Mouse (Mus musculus): ENCODE results near the gene Ube2h.

The Ube2h gene

DNA sequence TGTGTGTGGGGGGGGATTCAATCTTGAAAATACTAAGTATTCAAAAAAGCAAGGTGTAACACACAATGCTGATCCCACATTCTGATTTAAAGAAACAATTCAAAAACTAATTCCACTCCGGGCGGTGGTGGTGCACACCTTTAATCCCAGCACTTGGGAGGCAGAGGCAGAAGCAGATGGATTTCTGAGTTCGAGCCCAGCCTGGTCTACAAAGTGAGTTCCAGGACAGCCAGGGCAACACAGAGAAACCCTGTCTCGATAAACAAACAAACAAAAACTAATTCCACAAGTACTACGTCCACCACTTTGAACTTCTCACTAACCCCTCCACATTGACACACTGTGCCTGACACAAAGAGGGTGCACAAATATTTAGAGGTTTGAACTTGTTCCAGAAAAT lies 4.7 kb downstream of the Ube2h start:
- no peak for DNase-seq (ENCODE audit: low spot score)

DNA sequence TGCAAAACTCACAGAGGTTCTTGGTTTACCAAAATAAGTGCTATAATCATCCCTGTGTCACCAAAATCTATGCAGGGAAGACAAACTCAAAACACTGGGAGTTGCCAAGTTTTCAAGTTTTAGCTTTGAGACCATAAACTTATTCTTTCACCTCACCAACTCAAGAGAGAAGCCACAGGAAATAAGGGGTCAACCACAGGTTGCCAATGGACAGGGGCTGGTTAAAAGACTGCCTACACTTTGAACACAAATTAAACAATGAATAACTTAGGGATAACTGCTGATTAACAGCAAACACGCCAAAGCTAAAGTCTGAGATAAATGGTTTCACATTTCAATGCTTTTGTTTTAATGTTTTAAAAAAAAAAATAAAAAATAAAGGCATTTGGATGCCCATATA lies 5.2 kb downstream of the Ube2h start:
- DNase-seq (ENCODE audit: low spot score): no peak

DNA sequence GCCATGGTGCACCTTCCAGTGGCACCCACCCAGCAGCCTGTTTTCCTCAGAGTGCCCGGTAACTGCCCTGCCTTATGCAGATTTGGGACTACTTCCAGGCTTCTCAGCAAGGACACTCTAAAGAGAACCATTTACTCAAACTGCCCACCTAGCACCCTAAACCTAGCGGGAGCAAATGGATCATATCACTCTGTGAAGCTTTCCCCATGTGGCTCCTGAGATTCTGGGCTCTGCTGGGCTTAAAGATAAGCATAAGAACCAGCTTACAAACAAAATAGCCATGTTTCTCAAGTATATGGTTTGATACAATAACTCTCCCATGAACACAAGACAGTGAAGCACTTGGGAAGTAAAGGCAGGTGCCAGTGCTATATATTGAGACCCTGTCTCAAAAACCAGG lies 11.8 kb downstream of the Ube2h start:
- DNase-seq (ENCODE audit: low spot score): no peak

DNA sequence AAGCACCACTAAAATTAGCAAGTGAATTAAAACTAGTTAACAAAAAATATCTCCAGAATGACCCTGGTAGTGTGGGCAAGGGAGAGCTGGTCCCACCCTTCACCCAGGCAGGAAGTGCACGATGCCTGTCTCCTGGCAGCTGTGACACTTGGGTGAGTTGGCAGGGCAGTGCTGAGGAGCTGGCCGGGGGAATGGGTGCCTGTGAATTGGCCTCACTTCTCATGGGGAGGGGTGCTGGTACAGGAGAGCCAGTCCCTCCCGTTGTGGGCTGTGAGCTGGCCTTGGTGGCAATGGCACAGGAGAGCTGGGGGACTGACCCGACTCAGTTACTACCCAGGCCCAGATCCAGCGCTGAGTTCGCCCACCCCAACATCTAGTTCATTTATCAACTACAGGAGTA lies 16.4 kb downstream of the Ube2h start:
- DNase-seq (ENCODE audit: low spot score): peak; percentile 13

DNA sequence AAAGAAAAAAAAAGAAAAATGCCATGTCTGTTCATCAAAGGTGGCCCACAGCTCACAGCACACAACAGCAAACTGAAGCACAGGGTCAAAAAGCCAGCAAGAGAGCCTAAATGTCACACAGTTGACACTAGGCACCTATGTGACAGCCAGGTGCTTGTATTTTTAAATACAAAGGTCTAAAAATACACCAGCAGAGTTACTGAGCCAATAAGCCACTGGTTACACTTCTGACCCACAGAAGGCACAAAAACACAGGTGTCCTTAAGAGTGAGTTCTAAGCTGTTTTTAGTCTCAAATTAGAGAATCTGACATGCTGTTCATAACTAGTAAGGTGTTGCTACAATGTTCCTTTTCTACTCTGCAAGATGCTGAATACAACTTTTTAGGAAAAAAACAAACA lies 17.7 kb downstream of the Ube2h start:
- DNase-seq (ENCODE audit: low spot score): no peak

DNA sequence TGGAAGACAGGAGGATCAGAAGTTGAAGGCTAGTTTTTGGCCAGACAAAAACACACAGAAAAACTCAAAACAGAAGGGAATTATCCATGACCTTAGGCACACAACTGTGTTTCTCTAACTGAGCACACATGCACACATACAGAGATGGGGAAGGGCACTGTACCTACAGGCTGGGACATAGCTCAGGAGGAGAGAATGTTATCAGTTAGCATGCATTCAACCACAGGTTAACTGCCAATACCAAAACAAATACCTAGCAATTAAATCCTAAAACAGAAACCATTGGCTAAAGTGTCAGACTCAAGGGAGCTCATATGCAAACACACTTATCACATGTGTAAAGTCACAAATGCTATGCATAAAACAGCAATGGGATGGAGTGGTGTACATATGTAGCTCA lies 20.2 kb downstream of the Ube2h start:
- DNase-seq (ENCODE audit: low spot score): no peak

DNA sequence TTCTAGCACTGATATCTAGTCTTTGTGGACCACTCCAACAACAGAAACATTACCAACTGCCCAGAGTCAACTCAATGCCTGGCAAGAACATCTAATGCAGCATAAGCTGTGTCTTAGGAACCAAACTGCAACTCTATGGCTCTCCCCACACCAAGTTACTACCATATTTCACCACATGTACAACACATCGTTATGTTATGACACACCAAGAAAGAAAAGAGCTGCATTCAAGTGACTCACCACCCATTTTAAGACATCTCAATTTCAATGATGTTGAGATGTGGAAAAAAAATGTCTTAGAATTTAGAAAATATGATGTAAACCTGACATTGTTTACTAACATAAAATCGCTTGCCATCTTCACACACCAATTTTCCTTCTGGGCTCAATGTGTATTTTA lies 22.0 kb downstream of the Ube2h start:
- DNase-seq (ENCODE audit: low spot score): no peak

DNA sequence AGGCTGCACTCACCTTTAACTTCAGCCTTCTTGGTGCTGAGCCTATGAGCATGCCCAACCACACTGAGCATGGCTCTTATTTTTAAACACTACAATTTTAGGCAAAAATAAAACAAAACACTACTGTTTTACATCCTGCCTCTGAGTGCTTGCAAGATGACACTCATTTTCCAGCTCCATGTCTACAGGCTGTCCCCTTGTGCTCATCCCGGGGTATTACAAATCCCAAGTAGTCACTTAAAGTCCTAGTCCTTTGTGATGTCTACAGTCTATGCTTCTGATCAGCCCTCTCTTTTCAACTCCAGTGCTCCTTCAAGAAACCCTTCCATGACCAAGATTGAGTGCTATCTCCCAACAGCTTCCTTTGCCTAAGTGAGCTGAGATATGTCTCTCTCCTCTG lies 26.0 kb downstream of the Ube2h start:
- no peak for DNase-seq (ENCODE audit: low spot score)

DNA sequence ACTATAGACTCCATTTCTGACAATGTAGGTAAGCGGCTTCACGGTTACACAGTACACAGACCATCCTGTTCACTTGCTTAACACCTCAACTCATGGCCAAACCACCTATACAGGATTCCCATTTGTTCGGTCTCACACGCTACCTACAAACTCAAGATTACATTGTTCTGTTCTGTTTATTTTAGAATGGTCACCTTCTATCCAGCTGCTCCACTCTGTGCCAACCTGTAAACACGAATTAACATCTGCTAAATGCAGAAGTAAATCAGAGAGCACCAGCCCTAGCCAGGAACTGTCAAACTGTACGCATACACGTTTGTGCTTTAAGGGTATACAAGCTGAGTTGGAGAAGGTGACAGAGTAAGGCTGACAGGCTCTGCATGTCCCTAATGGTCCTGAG lies 27.5 kb downstream of the Ube2h start:
- DNase-seq (ENCODE audit: low spot score): no peak

DNA sequence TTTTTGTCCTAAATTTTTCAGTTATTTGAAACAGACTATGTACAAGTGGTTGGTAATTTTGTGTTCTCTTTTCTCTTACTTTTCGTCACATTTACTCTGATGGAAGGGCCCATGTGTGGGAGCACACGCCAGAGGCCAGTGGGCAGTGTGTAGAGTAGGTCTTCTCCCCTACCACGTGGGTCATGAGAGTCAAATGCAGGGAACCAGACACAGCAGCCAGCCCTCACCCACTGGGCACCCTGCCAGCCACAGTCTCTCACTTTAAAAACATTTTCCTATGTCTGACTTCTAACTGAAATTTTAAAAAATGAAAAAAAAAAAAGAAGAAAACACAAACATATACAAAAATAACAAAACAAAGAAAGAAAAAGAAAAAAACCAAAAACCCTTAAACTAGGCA lies 28.0 kb downstream of the Ube2h start:
- peak; percentile 16 for DNase-seq (ENCODE audit: low spot score)

DNA sequence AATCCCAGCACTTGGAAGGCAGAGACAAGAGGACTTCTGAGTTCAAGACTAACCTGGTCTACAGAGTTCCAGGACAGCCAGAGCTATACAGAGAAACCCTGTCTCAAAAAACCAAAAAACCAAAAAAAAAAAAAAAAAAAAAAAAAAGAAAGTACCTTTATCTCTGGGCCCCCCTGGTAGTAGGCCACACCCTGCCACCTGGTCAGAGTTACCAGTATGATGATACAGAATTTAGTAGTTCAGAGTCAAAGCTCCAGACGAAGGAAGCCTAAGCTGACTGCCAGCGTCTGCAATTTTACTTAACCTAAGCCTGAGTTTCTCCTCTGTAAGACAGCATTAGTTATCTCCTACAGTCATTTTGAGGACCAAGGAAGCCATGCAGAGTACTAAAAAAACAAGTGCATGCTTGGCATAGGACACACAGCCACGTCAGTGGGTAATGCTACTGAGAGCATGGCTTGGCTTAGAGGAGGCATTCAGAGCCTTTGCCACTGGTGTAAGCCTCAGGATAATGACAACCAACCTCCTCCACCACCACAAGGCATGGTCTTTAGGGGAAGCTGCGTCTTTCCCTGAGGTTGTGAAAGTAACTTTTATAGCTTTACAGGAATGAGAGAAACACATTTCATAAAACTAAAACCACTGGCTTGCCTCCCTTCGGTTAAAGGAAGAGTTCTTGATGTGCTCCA lies 29.0 kb downstream of the Ube2h start:
- DNase-seq (ENCODE audit: low spot score): no peak

DNA sequence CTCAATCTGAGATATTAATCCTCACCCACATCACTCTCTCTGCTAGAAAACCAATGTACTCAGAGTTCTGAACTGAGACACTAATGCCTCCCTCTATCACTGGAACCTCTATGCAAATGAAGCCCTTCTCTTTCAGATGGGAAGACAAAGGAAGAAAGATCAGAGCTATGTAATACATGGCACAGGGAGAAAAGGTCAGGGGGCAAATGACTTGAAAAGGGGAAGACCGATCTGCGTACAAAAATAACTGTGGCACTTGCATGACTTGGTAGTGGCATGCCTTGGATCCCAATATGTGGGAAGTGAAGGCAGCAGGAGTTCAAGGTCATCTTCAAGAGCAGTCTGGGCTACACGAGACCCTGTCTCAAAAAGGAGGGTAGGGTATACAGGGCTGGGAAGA lies 31.4 kb downstream of the Ube2h start:
- DNase-seq (ENCODE audit: low spot score): no peak

DNA sequence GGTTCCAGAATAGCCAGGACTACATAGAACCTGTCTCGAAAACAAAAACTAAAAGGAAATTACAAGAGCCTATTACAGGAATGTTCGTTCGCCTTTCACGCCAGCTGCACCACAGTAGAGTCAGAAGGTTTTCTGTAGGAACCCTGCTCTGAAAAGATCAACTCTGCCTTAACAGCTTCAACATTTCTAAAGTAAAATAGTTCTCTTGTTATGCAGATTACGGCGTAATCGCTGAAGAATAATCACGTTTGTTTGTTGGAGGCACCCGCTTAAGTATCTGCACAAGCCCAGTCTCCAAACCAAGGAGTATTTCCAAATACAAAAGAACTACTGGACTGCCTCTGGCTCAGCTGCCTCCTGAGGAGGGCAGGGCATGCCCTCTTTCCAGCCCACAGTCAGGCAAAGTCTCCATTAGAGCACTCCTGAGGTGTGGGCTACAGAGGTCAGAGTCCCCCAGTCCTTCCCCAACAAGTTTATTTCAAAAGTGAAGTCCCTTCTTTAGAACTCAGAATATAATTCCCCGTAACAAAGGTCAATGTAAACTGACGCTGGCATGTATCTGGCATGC lies 31.9 kb downstream of the Ube2h start:
- DNase-seq (ENCODE audit: low spot score): no peak

DNA sequence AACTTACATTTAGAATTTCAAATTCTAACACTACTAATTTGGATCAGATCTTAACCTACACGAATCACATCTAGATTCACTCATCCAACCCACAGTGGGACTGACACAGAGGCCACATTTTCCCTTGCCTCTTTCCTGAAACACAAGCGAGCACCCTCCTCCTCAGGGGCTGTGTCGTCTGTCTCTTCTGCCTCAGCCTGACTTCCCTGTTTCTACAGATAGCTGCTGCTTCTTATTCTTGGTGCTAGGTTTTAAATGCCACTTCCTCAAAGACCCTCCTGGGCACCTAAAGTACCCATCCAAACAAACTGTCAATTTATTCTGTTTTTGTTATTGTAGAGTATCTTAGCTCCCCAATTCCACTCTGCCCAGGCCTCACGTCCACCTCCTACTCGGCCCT lies 34.5 kb downstream of the Ube2h start:
- DNase-seq (ENCODE audit: low spot score): no peak

DNA sequence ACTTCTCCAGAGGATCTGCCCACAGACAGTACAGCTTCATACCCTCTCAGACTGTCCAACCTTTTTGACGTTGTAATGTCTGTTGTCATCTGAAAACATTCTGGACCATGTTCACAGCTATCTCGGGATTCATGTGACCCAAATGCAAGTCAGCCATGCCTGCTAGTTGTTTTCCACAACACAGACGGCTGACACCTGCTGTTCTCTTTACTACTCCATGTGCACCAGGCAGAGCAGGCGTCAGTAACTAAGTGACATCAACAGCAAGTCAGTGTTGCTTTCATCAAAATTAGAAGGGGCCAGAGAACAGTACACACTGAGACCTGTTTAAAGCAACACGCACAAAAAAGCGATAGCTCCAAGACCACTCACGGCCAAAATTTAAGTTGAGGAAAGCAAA lies 36.9 kb downstream of the Ube2h start:
- DNase-seq (ENCODE audit: low spot score): no peak

DNA sequence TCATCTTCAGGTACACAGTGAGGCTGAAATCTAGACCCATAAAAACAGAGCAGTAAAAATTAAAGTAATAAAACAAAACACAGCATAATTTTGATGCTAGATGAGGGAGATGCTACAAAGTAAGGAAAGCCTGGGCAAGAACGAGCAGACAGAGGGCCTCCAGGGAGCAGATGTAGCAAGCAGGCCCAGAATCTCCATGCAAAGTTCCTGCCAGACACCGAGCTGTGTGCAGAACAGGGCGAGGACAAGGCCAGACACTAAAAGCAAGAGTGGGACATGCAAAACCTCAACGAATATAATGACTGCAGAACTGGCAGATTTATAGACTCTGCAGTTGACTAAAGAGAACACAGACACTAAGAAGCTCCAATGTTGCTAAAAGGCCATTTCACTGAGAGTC lies 38.9 kb downstream of the Ube2h start:
- DNase-seq (ENCODE audit: low spot score): no peak

DNA sequence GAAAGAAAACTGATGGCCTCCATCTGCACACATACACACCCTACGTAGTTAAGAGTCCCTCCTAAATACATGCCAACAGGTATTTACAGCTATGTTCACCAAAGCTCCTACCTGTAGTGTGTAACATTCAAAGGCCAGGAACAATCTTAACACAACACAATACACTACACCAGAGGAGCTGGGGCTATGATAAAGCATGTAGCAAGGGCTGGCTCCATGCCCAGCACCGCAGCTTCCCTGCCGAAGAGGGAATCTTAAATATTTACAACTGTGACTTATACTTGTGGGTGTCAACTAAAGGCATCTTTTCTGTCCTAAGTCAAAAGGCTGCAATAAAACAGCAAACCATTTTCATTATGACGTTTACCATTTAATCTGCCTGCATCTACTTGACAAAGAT lies 41.3 kb downstream of the Ube2h start:
- DNase-seq (ENCODE audit: low spot score): peak; percentile 40

DNA sequence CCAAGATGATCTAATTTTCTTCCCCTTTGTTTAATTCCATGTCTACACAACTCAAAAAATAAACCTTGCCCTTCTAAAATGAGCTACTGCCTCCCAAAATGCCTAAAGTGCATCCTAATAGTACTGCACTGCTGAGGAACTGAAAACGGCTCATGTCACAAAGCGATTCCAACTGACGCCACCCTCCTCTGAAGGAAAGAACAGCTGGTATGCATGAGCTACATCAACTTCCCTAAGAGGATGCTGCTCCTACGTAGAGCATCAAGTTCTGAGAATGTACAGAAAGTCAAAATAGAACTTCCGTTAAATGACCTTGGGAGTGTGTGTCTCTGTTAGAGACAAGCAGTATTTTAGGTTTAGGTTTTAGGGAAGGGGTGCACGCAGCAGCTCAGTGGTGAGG lies 45.1 kb downstream of the Ube2h start:
- DNase-seq (ENCODE audit: low spot score): no peak

DNA sequence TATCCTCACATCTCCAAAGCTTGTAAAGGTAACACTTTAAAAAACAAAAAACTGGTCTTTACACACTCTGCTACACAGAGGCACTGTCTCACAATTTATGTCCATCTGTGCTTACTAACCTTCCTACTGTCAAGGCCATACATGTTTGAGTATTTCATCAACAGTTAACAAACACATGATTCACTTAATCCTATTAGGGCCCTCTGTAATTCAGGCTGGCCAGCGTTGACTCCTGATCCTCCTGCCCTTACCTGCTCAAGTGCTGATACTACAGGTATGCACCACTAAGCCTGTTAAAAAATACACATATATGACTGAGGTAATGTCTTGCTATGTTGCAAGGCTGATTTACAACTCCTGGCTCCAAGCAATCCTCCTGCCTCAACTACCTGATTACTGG lies 46.4 kb downstream of the Ube2h start:
- no peak for DNase-seq (ENCODE audit: low spot score)

DNA sequence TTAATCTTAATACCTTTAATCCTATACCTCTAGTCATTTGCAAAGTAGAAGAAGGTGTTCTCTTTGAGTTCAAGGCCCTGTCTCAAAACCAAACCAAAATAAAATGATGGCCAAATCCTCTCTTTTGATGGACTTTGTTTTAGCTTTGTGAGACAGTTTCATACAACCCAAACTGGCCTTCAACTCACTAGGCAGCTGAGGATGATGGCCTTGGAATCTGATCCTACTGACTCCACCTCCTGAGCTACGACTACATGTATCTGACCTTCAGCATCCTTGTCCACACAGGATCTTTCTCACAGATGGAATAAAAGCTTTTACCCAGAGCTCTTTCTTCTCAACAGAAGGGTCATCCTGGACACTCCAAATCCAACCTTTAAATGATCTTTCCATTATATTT lies 48.5 kb downstream of the Ube2h start:
- DNase-seq (ENCODE audit: low spot score): no peak

DNA sequence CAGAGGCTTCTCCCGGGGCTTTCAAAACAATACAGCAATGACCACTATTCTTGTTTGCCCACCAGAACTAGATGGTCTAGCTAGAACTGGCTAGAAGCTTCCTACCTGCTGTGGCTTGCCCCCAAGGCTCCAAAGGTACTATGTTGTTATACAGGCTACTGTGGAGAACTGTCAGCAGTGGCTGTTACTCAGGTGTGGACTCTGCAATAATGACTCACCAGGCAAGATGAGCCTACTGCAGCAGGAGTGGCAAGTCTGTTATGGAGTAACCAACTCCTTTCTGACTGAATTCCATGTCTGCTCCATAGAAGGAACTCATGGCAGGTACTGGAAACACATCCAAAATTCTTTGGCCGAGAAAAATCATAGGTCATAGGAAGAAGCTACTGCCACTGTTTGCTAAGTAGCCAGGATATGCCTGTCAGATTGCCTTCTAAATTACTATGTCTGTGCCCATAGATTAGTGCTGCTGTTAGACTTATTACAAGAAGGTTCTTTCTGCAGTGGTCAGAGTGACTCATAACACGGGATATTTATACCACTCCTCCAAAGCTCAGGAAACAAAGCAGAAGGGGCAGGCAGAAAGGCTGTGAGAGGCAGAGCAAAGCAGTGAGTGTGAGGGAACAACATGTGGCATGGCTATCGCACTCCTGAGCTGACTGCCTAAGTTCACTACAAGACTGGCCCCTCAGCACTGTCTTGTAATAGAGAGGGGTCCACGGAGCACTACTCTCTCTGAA lies 51.9 kb downstream of the Ube2h start:
- DNase-seq (ENCODE audit: low spot score): no peak

DNA sequence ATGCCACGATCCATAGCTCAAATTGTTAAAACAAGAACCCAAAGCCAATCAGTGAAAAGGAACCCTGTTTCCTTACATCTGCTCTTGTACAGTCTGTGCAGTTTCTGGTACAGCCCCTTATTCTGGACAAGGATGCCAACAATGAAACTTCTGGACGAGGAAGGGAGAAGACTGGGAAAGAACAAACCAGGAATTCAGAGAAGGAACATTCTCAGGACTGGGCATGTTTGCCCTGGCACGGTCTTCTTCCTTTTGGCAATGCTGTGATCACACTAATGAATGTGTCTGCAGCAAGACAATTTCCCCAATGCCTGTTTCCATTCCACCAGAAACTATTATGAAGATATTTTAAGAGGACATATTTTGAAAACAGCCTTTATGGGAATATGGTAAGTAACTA lies 55.6 kb downstream of the Ube2h start:
- DNase-seq (ENCODE audit: low spot score): peak; percentile 34

DNA sequence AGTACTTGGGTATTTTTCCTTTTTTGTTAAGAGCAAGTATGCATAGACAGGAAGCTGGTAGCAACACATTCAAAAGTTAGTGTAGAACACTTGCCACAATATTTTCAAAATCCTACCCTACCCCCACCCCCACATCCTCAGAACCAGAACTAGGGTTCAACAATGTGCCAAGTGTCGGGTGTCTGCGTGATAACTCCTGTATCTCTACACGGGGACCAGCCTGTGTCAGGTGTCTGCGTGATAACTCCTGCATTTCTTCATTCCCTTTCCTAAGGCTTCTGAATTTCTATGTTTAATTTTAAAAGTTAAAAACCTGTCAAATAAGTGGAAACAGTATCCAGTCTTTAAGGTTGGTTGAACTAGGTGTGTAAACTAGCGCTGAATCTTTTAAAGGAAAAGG lies 58.4 kb downstream of the Ube2h start:
- no peak for DNase-seq (ENCODE audit: low spot score)

DNA sequence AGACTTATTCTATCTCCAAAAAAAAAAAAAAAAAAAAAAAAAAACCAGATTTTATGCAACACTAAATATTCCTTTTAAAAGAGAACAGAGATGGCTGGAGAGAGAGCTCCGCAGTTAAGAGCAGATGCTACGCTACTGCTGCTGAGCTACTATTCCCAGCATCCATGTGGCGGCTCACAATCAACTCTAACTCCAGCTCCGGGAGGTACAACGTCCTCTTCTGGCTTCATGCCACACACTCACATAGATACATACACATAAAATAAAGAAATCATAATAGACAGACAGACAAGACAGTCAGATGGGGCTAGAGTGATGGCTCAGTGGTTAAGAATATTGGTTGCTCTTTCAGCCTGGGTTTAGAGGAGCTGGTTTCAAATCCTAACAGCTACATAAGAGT lies 58.9 kb downstream of the Ube2h start:
- DNase-seq (ENCODE audit: low spot score): no peak
